Mouse (Mus musculus): ENCODE measurements around the gene Pde4d.

Gene Pde4d

GRCm38 (mm10) chr13:109644086-109644485 is 1194.3 kb downstream of the Pde4d start:
- DNase-seq, result no peak

- no peak for DNase-seq
Measured at GRCm38 (mm10) chr13:109645284-109645909, 1195.6 kb downstream of the Pde4d start.

GRCm38 (mm10) chr13:109645910-109646284 is 1196.1 kb downstream of the Pde4d start:
- no peak for DNase-seq

GRCm38 (mm10) chr13:109646597-109647232 is 1197.0 kb downstream of the Pde4d start:
- DNase-seq, result no peak

GRCm38 (mm10) chr13:109647479-109648199 is 1197.9 kb downstream of the Pde4d start:
- DNase-seq, result no peak

GRCm38 (mm10) chr13:109648311-109648710 is 1198.6 kb downstream of the Pde4d start:
- DNase-seq, result no peak

GRCm38 (mm10) chr13:109651790-109652605 is 1202.2 kb downstream of the Pde4d start:
- no peak for DNase-seq

- no peak for DNase-seq
Measured at GRCm38 (mm10) chr13:109652631-109653030, 1202.9 kb downstream of the Pde4d start.

GRCm38 (mm10) chr13:109655390-109655789 is 1205.6 kb downstream of the Pde4d start:
- DNase-seq, result no peak

GRCm38 (mm10) chr13:109659103-109659502 is 1209.4 kb downstream of the Pde4d start:
- DNase-seq, result no peak

- no peak for DNase-seq
Measured at GRCm38 (mm10) chr13:109661345-109661744, 1211.6 kb downstream of the Pde4d start.

- peak; percentile 44 for DNase-seq
Measured at GRCm38 (mm10) chr13:109662099-109662498, 1212.4 kb downstream of the Pde4d start.

GRCm38 (mm10) chr13:109662731-109663130 is 1213.0 kb downstream of the Pde4d start:
- DNase-seq, result no peak

- DNase-seq, result peak; percentile 18
Measured at GRCm38 (mm10) chr13:109664956-109665802, 1215.4 kb downstream of the Pde4d start.

- DNase-seq, result no peak
Measured at GRCm38 (mm10) chr13:109665803-109666403, 1216.2 kb downstream of the Pde4d start.

GRCm38 (mm10) chr13:109669965-109670364 is 1220.2 kb downstream of the Pde4d start:
- no peak for DNase-seq

GRCm38 (mm10) chr13:109671589-109672347 is 1222.0 kb downstream of the Pde4d start:
- no peak for DNase-seq

- DNase-seq, result no peak
Measured at GRCm38 (mm10) chr13:109677047-109677446, 1227.3 kb downstream of the Pde4d start.

- no peak for DNase-seq
Measured at GRCm38 (mm10) chr13:109677617-109678016, 1227.9 kb downstream of the Pde4d start.

GRCm38 (mm10) chr13:109678991-109679390 is 1229.2 kb downstream of the Pde4d start:
- DNase-seq, result no peak

- no peak for DNase-seq
Measured at GRCm38 (mm10) chr13:109680229-109680628, 1230.5 kb downstream of the Pde4d start.
